Mouse (Mus musculus): ENCODE measurements at regions not wholly inside any gene's neighbourhood (a gene's known extent, or its start where the extent isn't known, plus 50 kb on each side); places are given as distances from the start of the nearest gene placed in this dataset.

GRCm38 (mm10) chr1:168501375-168502169 lies 69.5 kb upstream of the Pbx1 start:
- DNase-seq = no peak

- peak; percentile 19 for DNase-seq
Observed at GRCm38 (mm10) chr1:168497801-168498200, 65.7 kb upstream of the Pbx1 start.

GRCm38 (mm10) chr1:168495687-168496527 lies 63.8 kb upstream of the Pbx1 start:
- no peak for DNase-seq

GRCm38 (mm10) chr1:168487492-168487891 lies 55.4 kb upstream of the Pbx1 start:
- DNase-seq = no peak

GRCm38 (mm10) chr1:168483651-168484050 lies 51.6 kb upstream of the Pbx1 start:
- no peak for DNase-seq

All from kidney, adult 11 months (tissue).